Mouse (Mus musculus): ENCODE results near the gene D130040H23Rik.

D130040H23Rik gene

DNA sequence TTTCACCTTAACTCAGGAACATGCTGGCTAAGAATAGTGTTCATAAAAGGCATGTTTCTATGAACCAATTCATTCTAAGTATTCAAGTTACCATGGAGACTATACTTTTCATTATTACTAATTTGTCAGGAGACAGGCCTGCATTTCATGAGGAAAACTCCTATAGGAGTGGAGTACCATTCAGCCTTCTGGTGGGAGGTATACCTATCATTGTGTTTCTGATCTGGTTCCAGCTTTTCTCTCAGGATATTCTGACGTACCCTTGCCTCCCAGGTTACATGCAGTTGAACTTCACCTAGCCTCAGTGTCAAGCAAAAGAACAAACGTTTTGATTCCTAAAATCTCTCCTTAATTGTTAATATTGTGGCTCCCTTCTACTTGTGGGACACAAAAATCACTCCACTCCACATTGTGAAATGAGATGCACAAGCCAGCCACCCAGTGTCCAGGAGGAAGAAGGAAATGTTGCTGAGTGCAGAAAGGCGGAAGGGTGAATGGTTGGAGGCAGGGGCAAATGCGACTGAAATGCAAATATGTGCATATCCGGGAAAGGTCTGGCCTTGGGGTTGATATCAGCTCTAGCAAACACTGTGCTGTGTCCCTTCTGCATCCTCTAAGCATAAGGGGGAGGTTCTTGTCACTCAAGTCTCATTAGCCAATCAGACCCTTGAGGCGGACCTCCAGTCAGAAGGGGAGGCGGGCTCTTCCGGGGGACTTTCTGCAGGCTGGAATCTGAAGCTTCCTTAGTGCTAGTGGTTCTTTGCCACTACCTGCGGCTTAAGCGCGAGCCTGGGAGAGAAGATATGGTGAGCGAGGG, at the start of gene D130040H23Rik:
D130040H23Rik (plus strand) TSS at position 695 of the 817 bp plus-strand sequence.
- DNase-seq (ENCODE audit: low spot score), result peak; percentile 90

DNA sequence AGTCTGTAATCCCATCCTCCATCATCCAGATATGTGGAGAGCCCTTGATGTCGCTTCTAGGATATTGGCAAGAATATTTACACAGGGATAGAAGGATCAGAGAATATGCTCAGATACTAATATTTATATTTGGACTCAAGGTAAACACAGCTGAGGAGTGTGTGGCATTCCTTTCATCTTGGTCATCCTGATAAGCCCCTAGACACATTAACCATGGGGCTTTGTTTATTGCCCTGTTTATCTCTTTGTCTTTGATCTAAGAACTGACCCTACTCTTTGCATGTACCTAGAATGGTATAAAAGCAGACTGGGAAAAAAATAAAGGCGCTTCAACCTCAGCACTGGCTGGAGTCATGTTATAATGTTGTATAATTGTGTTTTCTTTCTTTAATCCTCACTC, 28.3 kb upstream of the D130040H23Rik start:
- DNase-seq (ENCODE audit: low spot score), result no peak

DNA sequence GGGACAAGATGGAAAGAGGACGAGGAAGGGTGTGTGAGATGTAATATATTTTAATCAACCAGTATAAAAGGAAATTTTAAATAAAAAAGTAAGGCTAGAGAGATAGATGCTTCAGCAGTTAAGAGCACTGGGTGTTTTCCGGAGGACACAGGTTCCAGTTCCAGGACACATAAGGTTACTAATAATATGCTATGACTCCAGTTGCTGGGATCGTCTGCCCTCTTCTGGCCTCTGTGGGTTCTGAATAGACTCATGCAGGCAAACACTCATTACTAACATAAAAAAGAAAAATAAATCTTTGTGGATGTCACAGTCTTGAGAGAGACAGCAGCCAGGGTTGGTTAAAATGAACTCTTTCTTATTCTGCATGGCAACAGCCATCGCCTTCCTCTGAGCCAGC, 2.4 kb upstream of the D130040H23Rik start:
- DNase-seq (ENCODE audit: low spot score), result peak; percentile 26

GRCm38 (mm10) chr8:69271203-69271554, 299 bp downstream of the D130040H23Rik start:
- no peak for DNase-seq (ENCODE audit: low spot score)

DNA sequence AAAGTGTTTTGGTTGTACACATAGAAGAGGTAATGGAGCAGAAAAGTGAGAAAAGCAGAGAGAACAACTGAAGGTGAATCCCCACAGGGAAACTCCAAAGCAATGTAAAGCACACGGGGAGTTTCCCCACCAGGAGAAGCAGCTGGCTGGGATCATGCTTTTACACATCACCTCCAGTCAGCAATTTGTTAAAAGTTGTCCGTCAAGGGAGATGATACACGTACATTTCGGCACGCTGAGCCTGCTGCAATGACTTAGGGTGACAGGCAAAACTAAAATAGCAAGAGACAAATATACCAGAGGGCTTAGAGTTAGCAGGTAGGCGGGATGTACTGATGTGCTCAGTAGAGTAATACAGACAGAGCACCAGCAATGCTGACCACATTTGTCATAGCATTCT, 1.6 kb downstream of the D130040H23Rik start:
- DNase-seq (ENCODE audit: low spot score), result no peak

DNA sequence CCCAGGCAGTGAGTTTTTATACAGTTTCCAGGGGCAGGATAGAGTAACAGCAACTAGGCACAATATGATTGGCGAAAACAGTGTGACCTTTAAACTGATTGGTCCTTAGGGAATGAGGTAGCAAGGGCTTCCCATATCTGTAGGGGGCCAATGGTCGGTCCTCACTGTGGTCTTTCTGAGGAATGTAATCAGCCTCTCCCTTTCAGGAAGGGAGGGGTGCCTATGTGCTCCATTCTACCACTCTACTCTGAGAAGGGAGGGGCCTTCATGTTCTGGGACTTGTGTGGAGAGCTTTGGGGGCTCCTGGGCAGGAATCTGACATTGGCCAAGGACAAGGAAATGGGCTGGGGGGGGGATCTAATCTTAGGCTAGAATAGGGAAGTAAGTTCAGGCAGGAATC, 53.9 kb downstream of the D130040H23Rik start:
- no peak for DNase-seq (ENCODE audit: low spot score)

GRCm38 (mm10) chr8:69328301-69329288, 57.7 kb downstream of the D130040H23Rik start:
- DNase-seq (ENCODE audit: low spot score), result peak; percentile 80

DNA sequence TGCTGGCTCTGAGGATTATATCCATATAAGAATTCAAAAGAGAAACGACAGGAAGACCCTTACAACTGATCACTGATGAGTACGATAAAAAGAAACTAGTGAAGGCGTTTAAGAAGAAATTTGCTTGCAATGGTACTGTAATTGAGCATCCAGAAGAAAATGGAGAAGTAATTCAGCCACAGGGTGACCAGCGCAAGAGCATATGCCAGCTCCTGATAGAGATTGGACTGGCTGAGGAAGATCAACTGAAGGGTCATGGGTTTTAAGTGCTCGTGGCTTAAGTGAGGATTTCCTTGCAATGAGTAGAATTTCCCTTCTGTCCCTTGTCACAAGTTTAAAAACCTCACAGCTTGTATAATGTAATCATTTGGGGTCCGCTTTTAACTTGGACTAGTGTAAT, 58.4 kb downstream of the D130040H23Rik start:
- peak; percentile 12 for DNase-seq (ENCODE audit: low spot score)

All from MN1 (cell line).